Mouse (Mus musculus) hindbrain, postnatal 0 days (tissue): Measurements from ENCODE around the gene Fam222b. TPM values are rescaled to one million over a fixed set of nuclear protein-coding genes. Genes with fewer than 3 reads are reported as not detected.
"Not testable (repeated sequence)": the region's sequence is repeated elsewhere in the genome, so short reads cannot be mapped to it uniquely, and the experiment has no call there.

Experiments used
- ATAC-seq: fragments of 200-750 bp; cut with Nextera tagmentation; 2 replicates; pipeline ENCODE4 v1.8.0; 2017; ENCODE audit warnings: mild to moderate bottlenecking, moderate TSS enrichment, moderate library complexity
- DNase-seq: peaks from one replicate; pipeline ENCODE4 v3.0.0-alpha.2; 2015; ENCODE audit warnings: low spot score
- H3K27ac ChIP-seq: fragments of 300-500 bp; sonication (generic); 2 replicates; pipeline ENCODE4 v1.5.1; 2014; ENCODE audit warnings: mild to moderate bottlenecking
- H3K27me3 ChIP-seq: fragments of 300-500 bp; sonication (generic); 2 replicates; pipeline ENCODE4 v1.6.1; 2014; ENCODE audit warnings: low read length, mixed read lengths; ENCODE audit not compliant: insufficient read depth
- H3K36me3 ChIP-seq: fragments of 300-500 bp; sonication (generic); 2 replicates; pipeline ENCODE4 v1.6.1; 2014; ENCODE audit warnings: low read length, mixed read lengths; ENCODE audit not compliant: insufficient read depth
- H3K4me1 ChIP-seq: fragments of 300-500 bp; sonication (generic); 2 replicates; pipeline ENCODE4 v1.6.1; 2014; ENCODE audit warnings: antibody characterized with exemption, low read length, mixed read lengths; ENCODE audit not compliant: insufficient read depth
- H3K4me2 ChIP-seq: fragments of 300-500 bp; sonication (generic); 2 replicates; pipeline ENCODE4 v1.6.1; 2014; ENCODE audit warnings: low read depth, mild to moderate bottlenecking, low read length, moderate library complexity, mixed read lengths
- H3K4me3 ChIP-seq: fragments of 300-500 bp; sonication (generic); 2 replicates; pipeline ENCODE4 v1.5.1; 2014; ENCODE audit warnings: low read length
- H3K9ac ChIP-seq: fragments of 300-500 bp; sonication (generic); replicated peaks from 2 replicates; pipeline ENCODE4 v1.6.1; 2014; ENCODE audit warnings: mild to moderate bottlenecking, low read length, moderate library complexity, mixed read lengths
- H3K9me3 ChIP-seq: fragments of 300-500 bp; sonication (generic); 2 replicates; pipeline ENCODE4 v1.6.1; 2016; ENCODE audit warnings: low read length, mixed read lengths
- CTCF ChIP-seq: IDR thresholded peaks from 2 replicates; pipeline ENCODE4 v1.5.1; 2016; ENCODE audit warnings: antibody characterized with exemption, control low read depth, low read depth
- WGBS: fragments of 180-500 bp; shearing (Covaris S2); extraction: QIAGEN DNeasy Blood & Tissue Kit; methylation state at CpG from one replicate; pipeline ENCODE4 v1.1.7; 2014; 5-methylcytosine and 5-hydroxymethylcytosine counted together
- polyA plus RNA-seq: library from polyadenylated mRNA; unstranded; fragments of >200 nt; fragmentation: Nextera tagmentation; extraction: Ambion mirVana; gene quantifications from 2 replicates; pipeline ENCODE4 v1.2.1, GENCODE M21; 2015
- total RNA-seq: library from RNA; depleted of rRNA; stranded (reverse); fragments of >200 nt; gene quantifications from 2 replicates; pipeline ENCODE4 v1.2.3, GENCODE M21; 2014

The Fam222b gene
- total and polyA plus RNA-seq, 2 experiments from 2014 or later: 22.9 to 32.6 TPM

DNA sequence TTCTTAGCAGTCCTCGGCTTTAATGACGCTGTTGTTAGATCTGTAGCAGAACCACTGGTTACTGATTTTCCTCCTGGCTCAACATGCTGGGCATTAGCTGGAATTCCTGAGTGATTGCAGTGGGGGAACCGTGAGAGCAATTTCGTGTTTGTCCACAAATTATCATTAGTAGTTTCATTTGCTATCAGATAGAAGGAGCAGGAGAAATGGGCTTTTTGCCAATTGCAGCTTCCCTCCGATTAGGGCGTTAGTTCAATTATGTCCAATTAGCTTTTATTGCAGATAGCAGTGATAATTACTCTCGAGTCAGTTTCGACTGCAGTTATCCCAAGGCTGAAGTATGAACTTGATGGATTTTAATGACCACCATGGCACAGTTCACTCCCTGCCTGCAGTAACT, 35.0 kb downstream of the Fam222b start:
- Histone ChIP-seq H3K4me2 (no peak overlapping the region), H3K9ac (no peak overlapping the region), H3K27me3 (no peaks in the 10 kb centered on the region), H3K4me1 (no peaks in the 10 kb centered on the region), H3K27ac (no peak overlapping the region), H3K9me3 (no peaks in the 10 kb centered on the region), H3K4me3 (no peak overlapping the region), H3K36me3 (no peaks in the 10 kb centered on the region)
- no peak for TF ChIP-seq CTCF
- 59% methylated on average over 8 of the region's 8 CpGs for WGBS
- ATAC-seq (no peak), DNase-seq (peak; percentile 45)

DNA sequence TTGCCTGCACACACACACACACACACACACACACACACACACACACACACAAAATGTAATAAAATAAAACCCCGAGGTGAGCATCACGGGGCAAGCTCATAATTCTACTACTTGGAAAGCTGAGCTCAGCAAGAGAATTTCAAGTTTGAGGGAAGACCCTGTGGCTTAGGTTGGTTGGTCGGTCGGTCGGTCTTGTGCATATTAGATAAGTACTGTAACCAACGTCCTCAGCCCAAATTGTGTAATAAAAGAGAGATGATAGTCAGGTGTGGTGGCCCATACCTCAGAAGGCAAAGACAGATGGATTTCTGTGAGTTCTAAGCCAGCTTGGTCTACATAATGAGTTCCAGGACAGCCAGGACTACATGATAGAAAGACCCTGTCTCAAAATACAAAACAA, 39.5 kb downstream of the Fam222b start:
- 91% methylated on average over 6 of the region's 6 CpGs for WGBS
- Histone ChIP-seq H3K9me3 (no peaks in the 10 kb centered on the region), H3K4me1 (no peaks in the 10 kb centered on the region), H3K36me3 (no peaks in the 10 kb centered on the region), H3K27ac (no peak overlapping the region), H3K27me3 (no peaks in the 10 kb centered on the region), H3K4me2 (no peak overlapping the region), H3K9ac (no peak overlapping the region), H3K4me3 (no peak overlapping the region)
- TF ChIP-seq CTCF: no peak
- DNase-seq (no peak), ATAC-seq (no peak)

DNA sequence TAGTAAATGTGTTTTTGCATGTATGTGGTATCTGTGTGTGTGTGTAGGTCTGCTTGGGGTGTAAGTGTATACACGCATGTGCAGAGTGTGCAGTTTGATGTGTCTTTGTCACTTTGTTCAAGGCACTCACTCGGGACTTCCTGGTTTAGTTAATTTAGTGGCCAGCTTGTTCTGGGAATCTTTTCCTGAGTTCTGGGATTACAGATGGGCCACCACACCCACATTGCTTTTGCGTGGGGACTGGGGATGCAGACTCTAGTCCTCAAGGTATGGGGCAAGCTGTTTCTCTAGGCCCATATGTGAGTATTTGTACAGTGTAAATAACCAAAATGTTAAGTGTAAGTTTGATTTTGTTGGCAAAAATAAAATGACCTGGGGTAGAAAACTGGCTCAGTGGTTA, 39.9 kb downstream of the Fam222b start:
- H3K4me2 ChIP-seq: no peak overlapping the region
- ATAC-seq: no peak
- H3K27me3 ChIP-seq: no peaks in the 10 kb centered on the region
- 80% methylated on average over 3 of the region's 3 CpGs for WGBS
- no peak overlapping the region for H3K27ac ChIP-seq
- no peaks in the 10 kb centered on the region for H3K9me3 ChIP-seq
- H3K36me3 ChIP-seq: no peaks in the 10 kb centered on the region
- no peaks in the 10 kb centered on the region for H3K4me1 ChIP-seq
- H3K9ac ChIP-seq: no peak overlapping the region
- no peak overlapping the region for H3K4me3 ChIP-seq
- TF ChIP-seq CTCF: no peak
- no peak for DNase-seq

DNA sequence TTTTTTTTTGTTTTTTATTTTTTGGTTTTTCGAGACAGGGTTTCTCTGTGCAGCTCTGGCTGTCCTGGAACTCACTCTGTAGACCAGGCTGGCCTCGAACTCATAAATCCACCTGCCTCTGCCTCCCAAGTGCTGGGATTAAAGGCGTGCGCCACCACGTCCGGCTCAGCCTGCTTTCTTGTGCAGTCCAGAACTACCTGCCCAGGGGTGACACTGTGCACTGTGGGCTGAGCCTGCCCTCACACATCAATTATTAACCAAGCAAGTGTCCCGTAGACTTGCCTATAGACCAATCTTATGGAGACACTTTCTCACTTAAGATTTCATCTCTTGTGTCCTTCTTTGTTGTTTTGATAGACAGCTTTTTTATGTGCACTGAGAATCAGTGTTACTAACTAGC, 40.9 kb downstream of the Fam222b start:
- H3K4me3 ChIP-seq, H3K9ac ChIP-seq, H3K27me3 ChIP-seq, H3K9me3 ChIP-seq, H3K27ac ChIP-seq, ATAC-seq, H3K4me2 ChIP-seq, H3K4me1 ChIP-seq, DNase-seq, H3K36me3 ChIP-seq: not testable (repeated sequence)
- 87% methylated on average over 7 of the region's 7 CpGs for WGBS

DNA sequence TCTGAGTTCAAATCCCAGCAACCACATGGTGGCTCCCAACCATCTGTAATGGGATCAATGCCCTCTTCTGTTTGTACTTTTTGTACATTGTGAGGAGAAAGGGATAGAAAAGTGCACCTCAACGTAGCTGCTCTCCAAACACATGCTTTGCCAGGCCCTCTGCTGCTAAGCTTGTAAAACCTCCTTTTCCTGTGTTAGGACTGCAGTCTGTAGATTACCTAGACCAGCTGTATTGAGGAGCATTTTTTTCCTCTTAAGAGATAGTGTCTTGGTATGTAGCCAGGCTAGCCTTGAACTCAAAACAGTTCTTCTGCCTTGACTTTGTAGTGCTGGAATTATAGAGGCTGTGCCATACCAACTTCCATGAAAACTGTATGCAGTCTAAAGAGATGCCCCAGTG, 41.7 kb downstream of the Fam222b start:
- Histone ChIP-seq H3K27me3 (no peaks in the 10 kb centered on the region), H3K27ac (no peak overlapping the region), H3K4me2 (no peak overlapping the region), H3K9ac (no peak overlapping the region), H3K4me3 (no peak overlapping the region), H3K9me3 (no peaks in the 10 kb centered on the region), H3K36me3 (no peaks in the 10 kb centered on the region), H3K4me1 (no peaks in the 10 kb centered on the region)
- DNase-seq (no peak), ATAC-seq (no peak)
- WGBS: 92% methylated on average over 1 of the region's 1 CpGs
- no peak for TF ChIP-seq CTCF

DNA sequence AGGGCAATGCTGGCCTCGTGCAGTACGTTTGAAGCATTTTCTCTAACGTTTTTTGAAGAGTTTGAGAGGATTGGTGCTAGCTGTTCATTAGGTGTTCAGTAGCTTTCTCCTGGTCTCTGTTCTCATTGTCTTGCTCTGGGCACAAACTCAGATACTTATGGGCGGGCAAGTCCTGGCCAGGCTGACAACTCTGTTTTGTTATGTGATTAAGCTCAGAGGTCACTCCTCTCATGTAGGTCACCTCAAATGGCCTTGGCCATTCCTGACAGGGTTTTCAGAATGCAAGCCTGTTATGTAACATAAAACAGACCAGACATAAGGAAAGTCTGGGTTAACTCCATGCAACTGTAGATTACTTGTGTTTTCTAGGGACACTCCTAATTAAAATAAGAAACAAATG, 43.1 kb downstream of the Fam222b start:
- Histone ChIP-seq H3K27ac (no peak overlapping the region), H3K4me2 (no peak overlapping the region), H3K27me3 (no peaks in the 10 kb centered on the region), H3K4me3 (no peak overlapping the region), H3K4me1 (no peaks in the 10 kb centered on the region), H3K9me3 (no peaks in the 10 kb centered on the region), H3K36me3 (no peaks in the 10 kb centered on the region), H3K9ac (no peak overlapping the region)
- DNase-seq (no peak), ATAC-seq (no peak)
- no peak for TF ChIP-seq CTCF
- 73% methylated on average over 4 of the region's 4 CpGs for WGBS

DNA sequence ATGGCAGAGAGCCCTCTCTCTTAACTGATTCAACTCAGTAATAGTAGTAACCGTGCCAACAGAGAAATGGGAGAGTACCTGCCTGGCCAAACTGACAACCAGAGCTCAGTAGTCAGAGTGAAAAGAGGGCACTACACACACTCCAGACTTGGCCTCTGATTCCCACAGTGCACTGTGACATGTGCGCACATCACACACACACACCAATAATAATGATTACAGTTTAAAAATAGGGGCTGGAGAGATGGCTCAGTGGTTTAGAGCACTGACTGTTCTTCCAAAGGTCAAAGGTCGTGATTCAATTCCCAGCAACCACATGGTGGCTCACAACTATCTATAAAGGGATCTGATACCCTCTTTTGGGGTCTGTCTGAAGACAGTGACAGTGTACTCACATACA, 43.6 kb downstream of the Fam222b start:
- WGBS: 89% methylated on average over 3 of the region's 3 CpGs

DNA sequence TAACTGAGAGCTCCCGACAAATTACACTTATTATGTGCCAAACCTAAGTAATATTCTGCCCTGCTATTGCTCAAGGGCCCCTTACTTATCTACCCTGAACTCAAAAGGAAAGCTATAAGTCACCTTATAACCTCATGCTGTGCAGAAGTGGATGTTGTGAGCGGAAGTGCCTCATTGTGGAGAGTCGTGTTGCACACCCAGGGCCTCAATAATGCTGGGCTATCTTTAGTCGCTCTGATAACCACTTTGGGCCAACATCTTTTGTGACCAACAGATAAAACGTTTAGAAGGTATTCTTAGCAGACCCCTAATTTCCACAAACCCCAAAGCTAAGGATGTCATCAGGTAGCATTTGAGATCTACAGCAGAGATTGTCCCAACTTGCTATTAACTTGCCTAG, 46.2 kb downstream of the Fam222b start:
- no peak overlapping the region for H3K4me3 ChIP-seq
- no peak for ATAC-seq
- TF ChIP-seq CTCF: no peak
- no peak overlapping the region for H3K4me2 ChIP-seq
- no peak overlapping the region for H3K9ac ChIP-seq
- no peaks in the 10 kb centered on the region for H3K9me3 ChIP-seq
- no peaks in the 10 kb centered on the region for H3K4me1 ChIP-seq
- WGBS: 86% methylated on average over 5 of the region's 5 CpGs
- no peak for DNase-seq
- H3K27ac ChIP-seq: no peak overlapping the region
- H3K27me3 ChIP-seq: no peaks in the 10 kb centered on the region
- H3K36me3 ChIP-seq: peaks cover 8% of the 10 kb centered on the region; the same call in 1 of the 2 replicates

More for the DNA sequence above, 43.6 kb downstream of the Fam222b start:
- TF ChIP-seq CTCF: no peak
- Histone ChIP-seq H3K4me2 (no peak overlapping the region), H3K4me1 (no peaks in the 10 kb centered on the region), H3K4me3 (no peak overlapping the region), H3K27ac (no peak overlapping the region), H3K36me3 (no peaks in the 10 kb centered on the region), H3K9me3 (no peaks in the 10 kb centered on the region), H3K27me3 (no peaks in the 10 kb centered on the region), H3K9ac (no peak overlapping the region)
- no peak for DNase-seq
- ATAC-seq: no peak
